Mouse (Mus musculus) gastrocnemius, adult 18-20 months (tissue): ENCODE measurements at regions not wholly inside any gene's neighbourhood (a gene's known extent, or its start where the extent isn't known, plus 50 kb on each side); places are given as distances from the start of the nearest gene placed in this dataset.

Experiments
- DNase-seq: peaks from one replicate; pipeline ENCODE4 v3.0.0; 2021; ENCODE audit warnings: low spot score

GRCm38 (mm10) chrX:12365582-12366323, 205.6 kb upstream of the Bcor start:
- peak; percentile 32 for DNase-seq

GRCm38 (mm10) chrX:12366801-12367200, 206.6 kb upstream of the Bcor start:
- DNase-seq = peak; percentile 1

GRCm38 (mm10) chrX:12373670-12374069, 213.5 kb upstream of the Bcor start:
- DNase-seq = no peak

- peak; percentile 0 for DNase-seq
Measured at GRCm38 (mm10) chrX:12375796-12376195, 211.8 kb upstream of the Atp6ap2 start.

GRCm38 (mm10) chrX:12376238-12376980, 211.2 kb upstream of the Atp6ap2 start:
- no peak for DNase-seq

- DNase-seq = peak; percentile 1
Measured at GRCm38 (mm10) chrX:12377441-12377840, 210.2 kb upstream of the Atp6ap2 start.

- no peak for DNase-seq
Measured at GRCm38 (mm10) chrX:12392145-12392825, 195.3 kb upstream of the Atp6ap2 start.

GRCm38 (mm10) chrX:12409319-12409718, 178.3 kb upstream of the Atp6ap2 start:
- DNase-seq = no peak

- DNase-seq = no peak
Measured at GRCm38 (mm10) chrX:12425566-12425965, 162.0 kb upstream of the Atp6ap2 start.

GRCm38 (mm10) chrX:12426664-12427063, 160.9 kb upstream of the Atp6ap2 start:
- no peak for DNase-seq

- no peak for DNase-seq
Measured at GRCm38 (mm10) chrX:12432289-12432688, 155.3 kb upstream of the Atp6ap2 start.

GRCm38 (mm10) chrX:12435656-12436055, 151.9 kb upstream of the Atp6ap2 start:
- DNase-seq = no peak

- DNase-seq = no peak
Measured at GRCm38 (mm10) chrX:12436106-12436505, 151.5 kb upstream of the Atp6ap2 start.

GRCm38 (mm10) chrX:12439447-12439846, 148.2 kb upstream of the Atp6ap2 start:
- peak; percentile 39 for DNase-seq

GRCm38 (mm10) chrX:12443794-12444193, 143.8 kb upstream of the Atp6ap2 start:
- DNase-seq = no peak

GRCm38 (mm10) chrX:12445093-12445492, 142.5 kb upstream of the Atp6ap2 start:
- no peak for DNase-seq

- DNase-seq = no peak
Measured at GRCm38 (mm10) chrX:12447962-12448361, 139.6 kb upstream of the Atp6ap2 start.

- DNase-seq = no peak
Measured at GRCm38 (mm10) chrX:12449688-12450087, 137.9 kb upstream of the Atp6ap2 start.

- no peak for DNase-seq
Measured at GRCm38 (mm10) chrX:12452979-12453769, 134.4 kb upstream of the Atp6ap2 start.

GRCm38 (mm10) chrX:12461657-12462056, 125.9 kb upstream of the Atp6ap2 start:
- DNase-seq = no peak

GRCm38 (mm10) chrX:12462936-12463647, 124.5 kb upstream of the Atp6ap2 start:
- no peak for DNase-seq
